Mouse (Mus musculus) G1E (cell line): ENCODE measurements at regions not wholly inside any gene's neighbourhood (a gene's known extent, or its start where the extent isn't known, plus 50 kb on each side); places are given as distances from the start of the nearest gene placed in this dataset.

Experiments used
- CTCF ChIP-seq: IDR thresholded peaks from 2 replicates; pipeline ENCODE4 v1.5.1; 2012; ENCODE audit warnings: low read depth, low read length, inconsistent platforms, mixed read lengths
- GATA1 ChIP-seq: IDR thresholded peaks from 2 replicates; pipeline ENCODE4 v1.6.1; 2012; ENCODE audit warnings: borderline replicate concordance, low read length, inconsistent platforms, mixed read lengths
- GATA2 ChIP-seq: IDR thresholded peaks from 2 replicates; pipeline ENCODE4 v1.6.1; 2012; ENCODE audit warnings: low read depth, low read length, inconsistent platforms, borderline replicate concordance
- POLR2AphosphoS5 ChIP-seq: IDR thresholded peaks from 2 replicates; pipeline ENCODE4 v1.6.1; 2012; ENCODE audit warnings: low read depth, low read length, inconsistent platforms; ENCODE audit not compliant: insufficient replicate concordance

DNA sequence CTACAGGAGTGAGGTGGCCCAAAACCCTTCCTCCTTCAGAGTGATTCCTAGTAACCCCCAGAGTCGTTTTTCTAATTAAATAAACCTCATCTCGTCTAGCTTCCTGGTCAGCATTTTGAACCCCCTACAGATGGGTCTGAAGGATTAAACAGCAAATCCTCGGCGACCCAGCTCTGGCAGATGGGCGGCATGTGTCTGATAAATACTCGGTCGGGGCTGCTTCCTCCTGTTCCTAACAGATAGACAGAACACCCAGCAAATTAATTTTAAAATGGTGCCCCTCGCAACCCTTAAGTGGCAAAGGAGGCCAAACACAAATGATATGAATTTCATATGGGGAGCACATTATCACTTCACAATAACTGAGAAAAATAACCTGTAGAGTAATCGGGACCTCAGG lies 93.2 kb downstream of the Otx2 start:
- TF ChIP-seq GATA1 (no peak), CTCF (no peak), POLR2AphosphoS5 (no peak), GATA2 (no peak)
